Mouse (Mus musculus) forebrain, embryonic 13.5 days (tissue): ENCODE results near the gene Tnfsf13. TPM values are rescaled to one million over a fixed set of nuclear protein-coding genes. Genes with fewer than 3 reads are reported as not detected.
A peak's percentile ranks its signal among the peaks of the same experiment; 100 is the strongest.

Source experiments
- ATAC-seq: fragments of 200-750 bp; cut with Nextera tagmentation; 2 replicates; pipeline ENCODE4 v1.8.0; 2017
- H3K27ac ChIP-seq: fragments of 300-500 bp; sonication (generic); 2 replicates; pipeline ENCODE4 v1.5.1; 2015; ENCODE audit warnings: inconsistent platforms, mild to moderate bottlenecking, moderate library complexity
- H3K27me3 ChIP-seq: fragments of 300-500 bp; sonication (generic); 2 replicates; pipeline ENCODE4 v1.6.1; 2015; ENCODE audit warnings: mild to moderate bottlenecking, inconsistent platforms
- H3K36me3 ChIP-seq: fragments of 300-500 bp; sonication (generic); 2 replicates; pipeline ENCODE4 v1.6.1; 2015; ENCODE audit warnings: mild to moderate bottlenecking, inconsistent platforms; ENCODE audit not compliant: poor library complexity, severe bottlenecking
- H3K4me1 ChIP-seq: fragments of 300-500 bp; sonication (generic); 2 replicates; pipeline ENCODE4 v1.6.1; 2015; ENCODE audit warnings: inconsistent platforms
- H3K4me2 ChIP-seq: fragments of 300-500 bp; sonication (generic); 2 replicates; pipeline ENCODE4 v1.6.1; 2015; ENCODE audit warnings: inconsistent platforms, mild to moderate bottlenecking, moderate library complexity
- H3K4me3 ChIP-seq: fragments of 300-500 bp; sonication (generic); 2 replicates; pipeline ENCODE4 v1.5.1; 2015; ENCODE audit warnings: mild to moderate bottlenecking, inconsistent platforms
- H3K9ac ChIP-seq: fragments of 300-500 bp; sonication (generic); 2 replicates; pipeline ENCODE4 v1.6.1; 2015; ENCODE audit warnings: mild to moderate bottlenecking, inconsistent platforms
- H3K9me3 ChIP-seq: fragments of 300-500 bp; sonication (generic); replicated peaks from 2 replicates; pipeline ENCODE4 v1.6.1; 2016; ENCODE audit warnings: inconsistent platforms
- WGBS: fragments of 180-500 bp; shearing (Covaris S2); methylation state at CpG from one replicate; pipeline ENCODE4 v1.1.7; 2015; 5-methylcytosine and 5-hydroxymethylcytosine counted together
- microRNA counts: library from miRNA; unstranded; fragments of <30 nt; microRNA quantifications from one replicate; lab custom pipeline; 2016
- microRNA-seq: library from miRNA; unstranded; fragments of <30 nt; microRNA quantifications from one replicate; pipeline ENCODE4, GENCODE M21; 2016
- polyA plus RNA-seq: library from polyadenylated mRNA; unstranded; fragments of >200 nt; fragmentation: Nextera tagmentation; extraction: Ambion mirVana; gene quantifications from 2 replicates; pipeline ENCODE4 v1.2.1, GENCODE M21; 2015

The Tnfsf13 gene
- polyA plus RNA-seq, 1 experiment from 2014 or later, result 0.43 TPM

- H3K4me1 ChIP-seq, result peaks cover 19% of the 10 kb centered on the region
- H3K36me3 ChIP-seq, result peaks cover 76% of the 10 kb centered on the region
- ATAC-seq, result no peak
- H3K9me3 ChIP-seq, result no peaks in the 10 kb centered on the region
- H3K4me2 ChIP-seq, result no peak overlapping the region
- H3K4me3 ChIP-seq, result no peak overlapping the region
- H3K27ac ChIP-seq, result no peak overlapping the region
- no peak overlapping the region for H3K9ac ChIP-seq
- 82% methylated on average over 10 of the region's 10 CpGs for WGBS
- H3K27me3 ChIP-seq, result no peaks in the 10 kb centered on the region
Observed at GRCm38 (mm10) chr11:69656617-69657461, 28.7 kb downstream of the Tnfsf13 start.

GRCm38 (mm10) chr11:69656065-69656455, 29.5 kb downstream of the Tnfsf13 start:
- WGBS, result 86% methylated on average over 5 of the region's 5 CpGs
- Histone ChIP-seq H3K4me1 (peaks cover 11% of the 10 kb centered on the region), H3K27me3 (no peaks in the 10 kb centered on the region), H3K9ac (no peak overlapping the region), H3K36me3 (peaks cover 84% of the 10 kb centered on the region), H3K4me2 (no peak overlapping the region), H3K9me3 (no peaks in the 10 kb centered on the region), H3K27ac (no peak overlapping the region), H3K4me3 (no peak overlapping the region)
- no peak for ATAC-seq

GRCm38 (mm10) chr11:69655264-69656064, 30.1 kb downstream of the Tnfsf13 start, which contains the start of gene Sox15:
Gene Sox15 (plus strand): TSS chr11:69655314.
- Histone ChIP-seq H3K36me3 (peaks cover 90% of the 10 kb centered on the region), H3K27me3 (no peaks in the 10 kb centered on the region), H3K4me3 (peak within 1 kb of the TSS; percentile 9), H3K4me1 (peaks cover 8% of the 10 kb centered on the region; the same call in 1 of the 2 replicates), H3K27ac (peak within 1 kb of the TSS; percentile 3; the same call in 1 of the 2 replicates), H3K9me3 (no peaks in the 10 kb centered on the region), H3K9ac (no peak within 1 kb of the TSS), H3K4me2 (no peak within 1 kb of the TSS)
- WGBS, result 22% methylated on average over 34 of the region's 34 CpGs
- ATAC-seq, result peak; percentile 77

GRCm38 (mm10) chr11:69654760-69655159, 30.8 kb downstream of the Tnfsf13 start:
- Histone ChIP-seq H3K27ac (0 out of 2 replicates have a peak overlapping the region, but pooled peaks have one; percentile 3), H3K4me3 (no peak overlapping the region), H3K9ac (no peak overlapping the region), H3K4me1 (peaks cover 5% of the 10 kb centered on the region; the same call in 1 of the 2 replicates), H3K27me3 (no peaks in the 10 kb centered on the region), H3K9me3 (no peaks in the 10 kb centered on the region), H3K4me2 (no peak overlapping the region), H3K36me3 (peaks cover 90% of the 10 kb centered on the region)
- 56% methylated on average over 9 of the region's 9 CpGs for WGBS
- ATAC-seq, result no peak

GRCm38 (mm10) chr11:69653399-69653798, 32.2 kb downstream of the Tnfsf13 start:
- Histone ChIP-seq H3K4me2 (no peak overlapping the region), H3K9ac (no peak overlapping the region), H3K4me1 (peaks cover 5% of the 10 kb centered on the region; the same call in 1 of the 2 replicates), H3K36me3 (peaks cover 93% of the 10 kb centered on the region), H3K4me3 (no peak overlapping the region), H3K9me3 (no peaks in the 10 kb centered on the region), H3K27me3 (no peaks in the 10 kb centered on the region), H3K27ac (peak overlapping the region; percentile 8; the same call in 1 of the 2 replicates)
- WGBS, result 65% methylated on average over 5 of the region's 5 CpGs
- ATAC-seq, result no peak

GRCm38 (mm10) chr11:69645860-69646259, 39.7 kb downstream of the Tnfsf13 start:
- H3K4me1 ChIP-seq, result no peaks in the 10 kb centered on the region
- H3K9ac ChIP-seq, result no peak overlapping the region
- no peak overlapping the region for H3K27ac ChIP-seq
- peaks cover 100% of the 10 kb centered on the region for H3K36me3 ChIP-seq
- no peak for ATAC-seq
- H3K4me2 ChIP-seq, result no peak overlapping the region
- H3K9me3 ChIP-seq, result no peaks in the 10 kb centered on the region
- WGBS, result 96% methylated on average over 5 of the region's 5 CpGs
- no peak overlapping the region for H3K4me3 ChIP-seq
- H3K27me3 ChIP-seq, result no peaks in the 10 kb centered on the region

GRCm38 (mm10) chr11:69635471-69635870, 50.1 kb downstream of the Tnfsf13 start:
- H3K36me3 ChIP-seq, result peaks cover 26% of the 10 kb centered on the region
- H3K27ac ChIP-seq, result no peak overlapping the region
- no peaks in the 10 kb centered on the region for H3K27me3 ChIP-seq
- no peaks in the 10 kb centered on the region for H3K9me3 ChIP-seq
- H3K4me3 ChIP-seq, result peak overlapping the region; percentile 79; the same call in 1 of the 2 replicates
- H3K4me1 ChIP-seq, result peaks cover 33% of the 10 kb centered on the region
- WGBS, result 86% methylated on average over 3 of the region's 3 CpGs
- 0 out of 2 replicates have a peak overlapping the region, but pooled peaks have one; percentile 98 for H3K9ac ChIP-seq
- H3K4me2 ChIP-seq, result peak overlapping the region; percentile 71
- ATAC-seq, result no peak

GRCm38 (mm10) chr11:69633128-69633866, 52.3 kb downstream of the Tnfsf13 start:
- Histone ChIP-seq H3K27me3 (no peaks in the 10 kb centered on the region), H3K9me3 (no peaks in the 10 kb centered on the region), H3K4me3 (peak overlapping the region; percentile 79), H3K36me3 (0 out of 2 replicates have a peak, but pooled peaks cover 8% of the 10 kb centered on the region), H3K9ac (peak overlapping the region; percentile 98), H3K4me1 (peaks cover 33% of the 10 kb centered on the region), H3K4me2 (peak overlapping the region; percentile 71), H3K27ac (peak overlapping the region; percentile 94)
- WGBS, result under 1% methylated on average over 27 of the region's 50 CpGs
- peak; percentile 64 for ATAC-seq

MicroRNAs encoded within 50 kb of the gene (microRNA counts, 519-probe panel; counts per million panel counts)
- microRNA mmu-miR-1934 (lab: Ali Mortazavi, UCI), result 177 counts per million, percentile 53 among the panel's probes with 10 or more counts
- 2,231 counts per million, percentile 59 among the panel's probes with 10 or more counts for microRNA mmu-miR-467f (lab: Ali Mortazavi, UCI)

Small RNA genes lying within 50 kb of the gene (microRNA-seq; reads per million reads assigned to microRNA genes)
- gene Mir1934, result 5.1 reads per million, percentile 15 among the genes with 10 or more reads in this experiment
- not detected for gene Mir467f

Other genes starting within 250 kb of the Tnfsf13 start
- gene Dnah2, start 136.7 kb downstream of the Tnfsf13 start, polyA plus RNA-seq, result 1.7 and 2.0 TPM in 2 replicates
- 63.1 and 72.0 TPM in 2 replicates for gene Efnb3, start 125.6 kb downstream of the Tnfsf13 start, polyA plus RNA-seq
- gene Wrap53, start 105.5 kb downstream of the Tnfsf13 start, polyA plus RNA-seq, result 32.0 and 35.1 TPM in 2 replicates
- 119 and 129 TPM in 2 replicates for gene Trp53, start 105.4 kb downstream of the Tnfsf13 start, polyA plus RNA-seq
- gene Atp1b2, start 79.8 kb downstream of the Tnfsf13 start, polyA plus RNA-seq, result 12.7 and 14.0 TPM in 2 replicates
- gene Shbg, start 67.9 kb downstream of the Tnfsf13 start, polyA plus RNA-seq, result not detected in 2 replicates
- gene Sat2, start 63.8 kb downstream of the Tnfsf13 start, polyA plus RNA-seq, result 20.6 and 22.7 TPM in 2 replicates
- gene Fxr2, start 52.8 kb downstream of the Tnfsf13 start, polyA plus RNA-seq, result 38.7 and 42.2 TPM in 2 replicates
- not detected in 2 replicates for gene Sox15, start 30.5 kb downstream of the Tnfsf13 start, polyA plus RNA-seq
- 89.4 and 95.2 TPM in 2 replicates for gene Mpdu1, start 23.1 kb downstream of the Tnfsf13 start, polyA plus RNA-seq
- 4.4 and 5.2 TPM in 2 replicates for gene Cd68, start 19.6 kb downstream of the Tnfsf13 start, polyA plus RNA-seq
- gene Eif4a1, start 13.4 kb downstream of the Tnfsf13 start, polyA plus RNA-seq, result 654 and 701 TPM in 2 replicates
- 93.7 and 99.6 TPM in 2 replicates for gene Senp3, start 3.7 kb downstream of the Tnfsf13 start, polyA plus RNA-seq
- gene Tnfsf12, start 10.1 kb upstream of the Tnfsf13 start, polyA plus RNA-seq, result 1.00 and 1.1 TPM in 2 replicates
- gene Tnfsfm13, start 10.3 kb upstream of the Tnfsf13 start, polyA plus RNA-seq, result 0.45 and 0.87 TPM in 2 replicates
- gene Polr2a, start 72.9 kb upstream of the Tnfsf13 start, polyA plus RNA-seq, result 23.2 and 24.1 TPM in 2 replicates
- gene Slc35g3, start 76.2 kb upstream of the Tnfsf13 start, polyA plus RNA-seq, result 0.26 and 0.58 TPM in 2 replicates
- 1.6 and 1.8 TPM in 2 replicates for gene Zbtb4, start 80.1 kb upstream of the Tnfsf13 start, polyA plus RNA-seq
- 1.5 TPM in 2 replicates for gene Chrnb1, start 110.2 kb upstream of the Tnfsf13 start, polyA plus RNA-seq
- 3.3 and 3.8 TPM in 2 replicates for gene Fgf11, start 116.1 kb upstream of the Tnfsf13 start, polyA plus RNA-seq
- gene Tmem102, start 119.8 kb upstream of the Tnfsf13 start, polyA plus RNA-seq, result 0.39 and 1.00 TPM in 2 replicates
- not detected in 2 replicates for gene Gm39566, start 129.5 kb upstream of the Tnfsf13 start, polyA plus RNA-seq
- gene Spem2, start 132.7 kb upstream of the Tnfsf13 start, polyA plus RNA-seq, result not detected in 2 replicates
- gene Spem1, start 136.4 kb upstream of the Tnfsf13 start, polyA plus RNA-seq, result 0.37 and 0.52 TPM in 2 replicates
- 16.6 and 17.0 TPM in 2 replicates for gene Nlgn2, start 152.0 kb upstream of the Tnfsf13 start, polyA plus RNA-seq
- gene Tmem256, start 152.7 kb upstream of the Tnfsf13 start, polyA plus RNA-seq, result 340 and 360 TPM in 2 replicates
- gene Plscr3, start 160.6 kb upstream of the Tnfsf13 start, polyA plus RNA-seq, result 44.1 and 45.4 TPM in 2 replicates
- 0.09 and 0.20 TPM in 2 replicates for gene Tnk1, start 172.9 kb upstream of the Tnfsf13 start, polyA plus RNA-seq
- not detected in 2 replicates for gene Tmem95, start 192.2 kb upstream of the Tnfsf13 start, polyA plus RNA-seq
- gene Kctd11, start 195.6 kb upstream of the Tnfsf13 start, polyA plus RNA-seq, result 1.3 and 1.4 TPM in 2 replicates
- 0.28 and 0.34 TPM in 2 replicates for gene Acap1, start 209.8 kb upstream of the Tnfsf13 start, polyA plus RNA-seq
- 19.1 and 20.3 TPM in 2 replicates for gene 2810408A11Rik, start 215.2 kb upstream of the Tnfsf13 start, polyA plus RNA-seq
- gene Neurl4, start 215.3 kb upstream of the Tnfsf13 start, polyA plus RNA-seq, result 15.5 and 20.2 TPM in 2 replicates
- gene Gps2, start 228.1 kb upstream of the Tnfsf13 start, polyA plus RNA-seq, result 90.1 and 93.2 TPM in 2 replicates
- gene Eif5a, start 236.2 kb upstream of the Tnfsf13 start, polyA plus RNA-seq, result 1,467 and 1,510 TPM in 2 replicates